Mouse (Mus musculus): ENCODE data around the gene Slc25a12.
"Not testable (repeated sequence)": the region's sequence is repeated elsewhere in the genome, so short reads cannot be mapped to it uniquely, and the experiment has no call there.

Slc25a12 gene
- long read RNA-seq, experiment 1, full-length matches to known transcripts, result 20 of 34 reads
- long read RNA-seq, experiment 1, partial matches to known transcripts, result 10 of 34 reads
- long read RNA-seq, experiment 1, other reads (novel, unspliced or antisense), result 4 of 34 reads
- long read RNA-seq, experiment 2, full-length matches to known transcripts, result 22 of 36 reads
- long read RNA-seq, experiment 2, partial matches to known transcripts, result 8 of 36 reads
- long read RNA-seq, experiment 2, other reads (novel, unspliced or antisense), result 6 of 36 reads

DNA sequence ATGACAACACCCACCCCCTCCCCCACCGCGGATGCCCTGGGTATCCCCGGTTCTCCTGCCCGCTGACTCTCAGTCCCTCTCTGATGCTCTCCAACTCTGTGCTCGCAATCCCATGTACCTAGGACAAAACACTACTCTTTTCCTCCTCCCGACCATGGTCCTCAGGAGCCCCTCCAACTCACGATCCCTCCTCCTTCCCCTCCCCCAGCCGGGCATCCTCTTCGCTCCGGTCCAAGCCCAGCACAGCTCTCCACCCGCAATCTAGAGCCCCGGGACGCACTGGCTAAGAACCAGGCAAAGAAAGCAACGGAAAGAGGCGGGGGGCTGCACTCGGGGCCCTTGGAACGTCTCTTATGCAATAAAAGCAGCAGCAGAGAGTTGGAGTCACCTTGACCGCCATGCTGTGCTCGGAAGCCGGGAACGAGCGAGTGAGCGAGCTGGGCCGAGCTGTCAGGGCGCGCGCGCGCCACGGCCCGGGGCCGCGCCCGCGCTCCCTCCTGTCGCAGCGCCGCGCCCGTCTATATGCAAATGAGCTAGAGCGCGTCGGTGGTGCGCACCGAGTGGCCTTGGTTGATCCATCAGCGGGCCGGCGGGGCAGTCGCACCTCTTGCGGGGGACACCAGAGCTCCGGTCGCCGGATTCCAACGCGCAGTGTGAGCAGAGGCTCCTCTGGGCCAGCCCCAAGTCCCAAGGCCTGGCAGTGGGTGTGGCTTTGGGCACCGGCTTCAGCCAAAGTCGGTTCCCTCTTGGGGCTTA lies at the start of gene Slc25a12:
Gene Slc25a12, minus strand, starts transcription at position 625 of the 756 bp plus-strand sequence.
- intact Hi-C loops (cut with DNase I), result loop anchor here (5.0 kb wide), 1 partner anchor 35 kb away; no protein-coding TSS in a partner anchor

DNA sequence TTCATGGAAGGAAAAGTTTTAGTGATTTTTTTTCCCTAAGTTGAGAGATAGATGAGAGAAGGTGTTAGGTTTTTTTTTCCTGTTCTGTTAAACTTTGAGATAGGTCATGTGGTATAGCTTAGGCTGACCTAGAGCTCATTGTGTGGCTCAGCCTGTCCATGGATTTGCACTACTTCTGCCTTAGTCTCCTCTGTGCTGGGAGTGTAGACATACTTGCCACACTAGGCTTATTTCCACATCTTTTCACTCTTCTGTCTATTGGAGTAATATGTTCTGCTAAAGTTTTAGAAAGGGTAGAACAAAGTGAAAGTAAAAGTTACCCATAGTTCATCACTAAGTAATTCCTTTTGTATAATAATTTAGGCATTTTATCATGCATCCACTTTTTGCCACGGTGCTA lies 38.1 kb upstream of the Slc25a12 start:
- intact Hi-C loops (cut with DNase I), result no loop called here

DNA sequence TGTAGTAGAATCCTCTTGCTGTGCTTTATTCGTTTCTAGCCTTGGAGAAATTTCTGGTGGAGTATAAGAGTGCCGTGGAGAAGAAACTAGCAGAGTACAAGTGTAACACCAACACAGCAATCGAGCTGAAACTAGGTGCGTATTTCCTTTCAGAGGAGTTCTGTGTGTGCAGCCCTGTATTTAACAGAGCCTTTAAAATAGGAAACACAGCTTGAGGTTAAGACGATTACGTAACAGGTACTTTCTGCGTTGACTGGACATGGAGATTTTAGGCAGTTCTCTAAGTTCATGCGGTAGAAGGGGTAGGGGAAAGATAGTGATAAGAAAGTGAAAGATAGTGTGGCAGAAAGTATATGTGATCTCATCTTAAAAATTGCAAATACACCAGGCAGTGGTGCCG lies 22.3 kb upstream of the Slc25a12 start:
- intact Hi-C loops (cut with DNase I), result loop anchor here (5.0 kb wide), 1 partner anchor 68 kb away; no protein-coding TSS in a partner anchor

DNA sequence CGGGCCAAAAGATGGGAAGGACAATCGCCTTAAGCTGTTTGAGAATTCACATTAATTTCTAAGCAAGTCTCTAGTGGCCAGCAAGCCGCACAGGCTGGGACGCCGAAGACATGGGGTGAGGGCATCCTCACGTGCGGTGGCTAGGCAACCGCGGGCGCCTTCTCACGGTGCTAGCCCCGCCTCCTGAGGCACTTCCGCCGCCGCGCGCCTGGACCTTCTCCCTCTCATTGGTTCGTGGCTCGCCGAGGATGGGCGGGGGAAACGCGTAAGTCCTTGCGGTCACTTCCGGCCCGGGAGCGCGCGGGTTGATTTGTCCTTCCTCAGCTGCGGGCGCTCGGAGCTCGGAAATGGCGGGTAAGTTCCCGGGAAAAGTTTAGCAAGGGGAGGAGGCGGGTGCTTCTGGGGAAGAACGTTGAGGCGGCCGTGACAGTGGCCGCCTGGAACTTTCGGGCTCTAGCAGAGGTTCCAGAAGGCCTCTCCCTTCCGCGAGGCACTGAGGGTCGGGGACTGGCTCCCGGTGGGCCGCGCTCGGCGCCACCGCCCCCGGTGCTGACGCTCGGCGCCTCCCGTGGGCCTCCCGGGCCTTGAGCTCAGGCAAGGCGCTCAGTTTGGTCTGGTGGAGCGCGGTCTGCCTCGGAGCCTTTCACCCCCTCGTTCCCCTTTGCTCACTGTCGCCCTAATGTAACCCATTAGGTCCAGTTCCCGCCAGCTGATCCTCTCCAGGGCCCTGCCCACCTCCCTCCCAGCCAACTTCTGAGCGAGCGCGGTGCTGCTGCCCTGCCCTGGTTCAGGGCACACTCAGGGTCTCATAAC lies 21.6 kb upstream of the Slc25a12 start, which contains the start of gene Hat1:
Gene Hat1, plus strand, starts transcription at position 8 of the 813 bp plus-strand sequence.
- intact Hi-C loops (cut with DNase I), result no loop called here

DNA sequence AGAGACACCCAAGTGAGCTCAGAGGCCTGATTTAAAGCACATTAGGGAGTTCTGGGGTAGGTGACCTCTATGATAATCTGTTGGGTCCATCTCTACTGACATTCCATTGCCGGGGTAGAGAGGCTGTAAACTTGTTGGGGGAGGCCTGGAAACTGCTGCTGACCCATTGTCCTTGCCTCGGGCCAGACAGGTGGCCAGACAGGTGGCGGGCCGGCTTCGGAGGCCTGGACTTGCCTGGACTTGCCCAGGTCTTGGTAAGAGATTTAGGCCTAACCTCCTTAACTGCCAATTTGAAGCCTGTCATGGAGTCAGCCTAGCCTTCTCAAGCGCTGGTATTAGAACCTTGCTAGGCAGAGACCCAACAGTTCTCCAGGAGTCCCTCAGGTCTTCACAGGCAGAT lies 20.2 kb upstream of the Slc25a12 start:
- intact Hi-C loops (cut with DNase I), result no loop called here

DNA sequence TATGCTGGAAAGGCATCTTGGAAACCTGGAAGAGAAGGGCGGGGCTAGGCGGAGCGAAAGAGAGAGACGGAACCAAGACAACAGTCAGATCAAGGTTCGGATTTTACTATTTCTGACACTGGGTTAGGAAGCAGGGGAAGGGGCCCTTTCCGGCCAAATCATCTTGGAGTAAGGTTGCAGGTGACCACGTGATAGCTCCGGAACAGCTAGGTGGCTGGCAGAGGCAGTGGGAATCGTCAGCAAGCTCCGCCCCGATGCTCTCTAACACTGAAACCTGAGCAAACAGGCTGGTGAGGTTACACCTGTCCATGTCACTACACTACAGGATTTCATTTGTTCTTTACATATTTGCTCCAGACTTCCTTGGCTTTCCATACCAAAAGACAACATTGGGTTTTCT lies 16.3 kb upstream of the Slc25a12 start:
- intact Hi-C loops (cut with DNase I), result no loop called here

DNA sequence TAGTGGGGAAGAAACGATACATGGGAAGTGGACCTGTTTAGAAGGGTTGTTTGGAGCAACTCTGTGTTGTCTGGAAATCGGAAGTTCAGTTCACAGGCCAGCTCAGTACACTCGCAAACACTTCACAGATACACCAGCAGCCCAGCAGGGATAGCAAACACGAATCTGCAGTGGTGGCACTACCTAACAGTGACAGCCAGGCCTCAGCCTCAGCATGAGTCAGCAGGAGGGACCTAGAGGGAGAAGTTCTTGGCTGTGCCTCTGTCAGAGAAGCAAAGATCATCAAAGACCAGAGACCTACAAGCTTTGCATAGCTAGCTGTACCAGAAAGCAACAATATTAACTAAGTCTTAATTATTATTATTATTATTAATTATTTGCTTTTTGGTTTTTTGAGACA lies 14.4 kb upstream of the Slc25a12 start:
- intact Hi-C loops (cut with DNase I), result no loop called here

DNA sequence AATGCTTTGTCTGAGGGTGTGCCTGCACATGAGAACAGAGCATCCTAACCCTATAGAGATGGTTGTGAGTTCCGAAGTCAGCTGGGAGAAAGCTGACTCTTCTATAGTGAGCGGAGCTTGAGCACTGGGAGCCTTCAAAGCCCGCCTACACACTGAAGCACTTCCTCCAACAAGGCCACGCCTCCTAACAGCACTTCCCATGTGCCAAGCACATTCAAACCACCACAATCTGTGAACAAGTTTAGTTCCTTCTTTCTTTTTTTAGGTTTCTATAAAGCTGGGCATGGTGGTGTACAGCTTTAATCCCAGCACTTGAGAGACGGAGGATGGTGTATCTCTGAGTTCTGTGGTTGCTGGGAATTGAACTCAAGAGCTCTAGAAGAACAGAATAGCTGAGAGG lies 9.9 kb upstream of the Slc25a12 start:
- intact Hi-C loops (cut with DNase I), result no loop called here

DNA sequence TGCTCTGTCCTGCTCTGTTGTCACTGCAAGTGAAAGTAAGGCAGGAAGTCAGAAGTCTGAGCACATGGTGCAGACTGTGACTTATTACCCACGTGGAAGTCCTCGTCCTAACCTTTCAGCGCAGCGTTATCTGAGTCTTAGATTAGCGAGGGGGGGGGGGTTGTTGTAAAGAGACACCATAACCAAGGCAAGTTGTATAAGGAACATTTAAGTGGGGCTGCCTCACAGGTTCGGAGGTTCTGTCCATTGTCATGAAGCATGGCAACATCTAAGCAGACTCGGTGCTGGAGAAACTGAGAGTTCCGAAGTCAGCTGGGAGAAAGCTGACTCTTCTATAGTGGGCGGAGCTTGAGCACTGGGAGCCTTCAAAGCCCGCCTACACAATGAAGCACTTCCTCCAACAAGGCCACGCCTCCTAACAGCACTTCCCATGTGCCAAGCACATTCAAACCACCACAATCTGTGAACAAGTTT lies 8.9 kb upstream of the Slc25a12 start:
- intact Hi-C loops (cut with DNase I), result no loop called here

DNA sequence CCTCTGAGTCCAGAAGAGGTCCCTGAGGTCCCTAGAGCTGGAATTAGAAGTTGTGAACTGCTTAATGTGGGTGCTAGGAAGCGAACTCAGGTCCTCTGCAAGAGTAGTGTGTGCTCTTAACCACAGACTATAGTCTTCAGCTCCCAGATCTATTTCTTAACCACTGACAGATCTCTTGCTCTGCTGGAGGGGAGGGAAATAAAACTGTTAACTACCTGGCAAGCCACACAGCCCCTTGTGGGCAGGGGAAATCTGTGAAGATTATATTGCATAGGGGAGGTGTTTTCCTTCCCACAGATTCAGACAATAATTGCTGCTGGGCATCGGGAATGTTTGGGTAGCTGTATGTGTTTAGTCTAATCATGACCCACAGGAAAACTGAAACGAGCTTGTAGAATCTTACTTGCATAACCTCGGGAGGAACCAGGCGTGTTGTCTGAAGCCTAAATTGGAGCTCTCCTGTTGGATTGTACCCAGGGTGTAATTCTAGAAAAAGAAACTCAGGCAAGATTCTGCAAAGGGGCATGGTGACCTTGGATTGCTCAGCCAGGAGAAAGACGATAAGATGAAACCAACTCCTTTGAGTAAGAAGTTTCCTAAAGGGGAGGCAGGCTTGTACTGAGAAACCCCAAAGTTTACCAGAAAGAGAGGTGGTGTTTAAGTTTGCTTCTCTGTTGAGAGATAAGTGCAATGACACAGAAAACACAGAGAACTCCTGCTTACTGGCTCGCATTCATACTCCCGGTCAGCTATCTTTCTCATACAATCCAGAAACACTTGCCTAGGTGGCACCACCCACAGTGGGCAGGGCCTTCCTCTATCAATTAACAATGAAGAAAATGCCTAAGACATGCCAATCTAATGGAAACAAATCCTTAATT lies 7.0 kb upstream of the Slc25a12 start:
- intact Hi-C loops (cut with DNase I), result no loop called here

DNA sequence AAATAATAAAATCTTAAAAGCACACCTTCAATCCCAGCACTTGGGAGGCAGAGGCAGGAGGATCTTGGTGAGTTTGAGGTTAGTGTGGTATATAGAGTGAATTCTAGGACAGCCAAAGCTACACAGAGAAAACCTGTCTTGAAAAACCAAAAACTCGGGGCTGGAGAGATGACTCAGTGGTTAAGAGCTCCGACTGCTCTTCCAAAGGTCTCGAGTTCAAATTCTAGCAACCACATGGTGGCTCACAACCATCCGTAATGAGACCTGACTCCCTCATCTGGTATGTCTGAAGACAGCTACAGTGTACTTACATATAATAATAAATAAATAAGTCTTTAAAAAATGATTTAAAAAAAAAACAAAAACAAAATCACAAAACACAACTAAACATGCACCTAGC lies 4.7 kb upstream of the Slc25a12 start:
- intact Hi-C loops (cut with DNase I), result not testable (repeated sequence)

DNA sequence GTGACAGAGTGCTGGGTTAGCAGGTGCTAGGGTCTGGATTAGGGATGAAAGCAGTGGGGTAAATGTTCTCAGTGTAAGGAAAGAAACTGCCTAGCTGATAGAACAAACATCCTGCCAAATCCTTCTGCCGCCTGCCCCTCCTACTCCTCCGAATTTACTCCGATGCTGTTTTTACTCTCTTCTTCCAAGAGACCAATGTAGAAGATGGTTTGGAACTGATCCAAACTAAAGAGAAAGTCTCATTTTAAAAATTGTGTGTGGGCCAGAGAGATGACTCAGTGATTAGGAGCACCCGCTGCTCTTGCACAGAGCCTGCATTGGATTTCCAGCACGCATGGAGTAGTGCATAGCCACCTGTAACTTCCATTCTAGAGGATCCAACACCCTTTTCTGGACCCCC lies 4.2 kb upstream of the Slc25a12 start:
- intact Hi-C loops (cut with DNase I), result no loop called here

DNA sequence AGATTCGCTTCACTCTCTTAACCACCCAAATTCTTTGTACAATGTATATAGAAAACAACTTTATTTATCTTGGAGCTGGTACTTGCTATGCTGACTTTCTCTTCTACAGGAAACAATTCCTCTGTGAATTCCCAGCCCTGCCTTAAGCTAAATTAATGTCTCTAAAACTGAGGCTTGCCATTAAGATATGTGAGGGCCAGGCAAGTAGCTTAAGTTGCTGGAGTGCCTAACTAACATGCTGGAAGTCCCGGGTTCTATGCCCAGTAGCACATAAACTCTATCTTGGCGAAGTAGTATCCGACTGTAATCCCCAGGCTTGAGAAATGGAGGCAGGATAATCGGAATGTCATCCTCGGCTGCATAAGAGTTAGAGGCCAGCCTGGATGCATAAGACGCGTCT lies 537 bp upstream of the Slc25a12 start:
- intact Hi-C loops (cut with DNase I), result loop anchor here (5.0 kb wide), 1 partner anchor 36 kb away; no protein-coding TSS in a partner anchor

DNA sequence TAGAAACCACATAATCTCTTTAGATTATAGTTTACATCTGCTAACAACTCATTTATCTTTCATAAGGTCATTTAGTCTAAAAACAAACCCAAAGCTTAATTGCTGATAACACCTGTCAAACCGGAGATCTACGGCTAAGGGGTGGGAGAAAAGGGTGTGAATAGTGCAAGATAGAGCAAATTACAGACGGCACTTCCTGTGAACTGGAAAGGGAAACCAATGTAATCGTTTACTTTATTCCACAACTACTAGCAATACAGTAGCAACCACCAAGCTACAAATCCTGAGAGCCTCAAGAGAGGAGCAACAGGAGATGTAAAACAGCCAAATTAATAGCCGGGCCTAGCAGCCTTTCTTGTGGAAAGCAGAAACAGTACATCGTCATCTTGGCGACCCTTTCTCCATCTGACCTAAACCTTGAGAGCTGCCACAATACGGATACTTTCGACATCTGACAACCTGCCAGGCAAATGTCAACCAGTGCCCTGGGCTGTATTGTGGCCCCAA lies 878 bp downstream of the Slc25a12 start:
- intact Hi-C loops (cut with DNase I), result loop anchor here (5.0 kb wide), 1 partner anchor 34 kb away; no protein-coding TSS in a partner anchor

DNA sequence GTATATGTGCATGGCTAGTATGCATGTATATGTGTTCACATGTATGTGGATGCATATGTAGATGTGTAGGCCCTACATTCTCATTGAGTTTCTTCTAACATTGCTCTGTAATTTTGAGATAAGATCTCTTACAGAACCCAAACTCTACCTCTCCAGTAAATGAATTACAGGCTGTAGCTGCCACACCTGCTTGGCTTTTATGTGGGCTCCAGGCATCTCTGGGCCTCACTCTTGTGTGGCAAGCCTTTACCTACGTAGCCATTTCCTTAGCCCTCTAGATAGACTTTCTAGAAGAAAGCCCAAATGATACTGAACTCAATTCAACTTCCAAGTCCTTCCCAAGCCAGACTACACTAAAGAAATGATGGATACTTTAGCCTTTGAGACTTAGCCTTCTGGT lies 7.4 kb downstream of the Slc25a12 start:
- intact Hi-C loops (cut with DNase I), result no loop called here

DNA sequence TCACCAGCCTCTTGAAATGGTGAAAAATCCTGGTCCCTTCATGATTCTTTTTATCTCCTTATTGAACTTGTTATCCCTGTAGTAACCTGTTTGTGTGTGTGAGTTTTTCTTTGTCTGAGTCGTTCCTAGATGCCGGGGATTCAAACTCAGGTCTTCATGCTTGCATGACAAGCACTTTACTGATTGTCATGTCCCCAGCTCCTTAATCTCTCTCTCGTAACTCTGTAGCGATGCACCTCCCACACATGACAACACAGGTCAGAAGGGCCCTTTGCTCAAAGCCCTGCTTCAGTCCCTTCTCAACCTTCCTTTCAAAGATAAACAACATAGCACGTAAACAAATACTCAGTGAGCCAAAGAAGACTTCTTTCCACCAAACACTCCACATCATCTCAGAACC lies 9.2 kb downstream of the Slc25a12 start:
- intact Hi-C loops (cut with DNase I), result no loop called here

DNA sequence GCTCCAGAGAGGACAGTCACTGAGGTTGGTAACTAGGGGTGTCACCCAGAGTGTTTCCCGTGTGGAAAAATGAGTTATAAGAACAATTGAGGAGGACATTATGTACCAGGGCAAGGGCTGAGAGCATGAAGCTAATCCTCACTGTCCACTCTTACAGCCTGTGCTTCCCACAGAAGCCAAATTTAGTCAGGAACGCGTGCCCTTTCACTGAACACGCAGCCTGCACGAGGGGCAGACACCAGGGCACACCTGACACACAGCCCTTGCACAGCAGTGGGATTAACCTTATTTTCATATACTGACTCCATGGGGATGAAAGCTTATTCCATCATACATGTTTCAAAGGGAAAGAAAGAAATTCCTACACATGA lies 13.5 kb downstream of the Slc25a12 start:
- intact Hi-C loops (cut with DNase I), result no loop called here

DNA sequence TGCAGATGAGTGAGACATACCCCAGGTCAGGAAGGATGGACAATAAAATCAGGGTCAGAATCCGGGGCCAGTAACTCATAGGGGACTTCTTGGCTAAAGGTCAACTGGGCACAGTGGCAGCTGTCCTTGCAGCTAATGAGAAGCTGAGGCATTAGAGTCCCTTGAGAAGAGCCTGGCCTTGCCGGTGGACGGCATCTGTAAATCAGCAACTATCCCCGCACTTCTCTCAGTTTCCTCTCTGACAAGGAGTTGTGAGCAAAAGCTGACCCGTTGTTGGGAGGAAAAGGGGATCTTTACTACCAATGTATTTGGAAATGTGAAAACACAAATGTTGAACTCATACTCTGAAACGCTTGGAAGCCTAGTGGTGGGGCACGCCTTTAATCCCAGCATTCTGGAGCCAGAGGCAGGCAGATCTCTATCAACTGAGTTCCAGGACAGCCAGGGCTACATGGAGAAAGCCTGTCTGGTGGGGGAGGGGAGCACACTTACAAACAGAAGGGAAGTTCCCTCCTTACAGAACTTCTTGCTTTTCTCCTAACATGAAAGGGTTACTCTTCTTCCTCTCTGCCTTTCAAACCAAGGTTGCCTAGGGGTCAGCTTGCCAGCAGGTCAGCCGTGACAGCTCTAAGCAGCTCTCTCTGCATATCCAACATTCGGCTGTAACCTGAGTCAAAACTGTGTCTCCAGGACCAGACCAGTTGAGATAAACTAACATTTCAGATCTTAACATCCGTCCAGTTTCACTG lies 14.1 kb downstream of the Slc25a12 start:
- intact Hi-C loops (cut with DNase I), result no loop called here

DNA sequence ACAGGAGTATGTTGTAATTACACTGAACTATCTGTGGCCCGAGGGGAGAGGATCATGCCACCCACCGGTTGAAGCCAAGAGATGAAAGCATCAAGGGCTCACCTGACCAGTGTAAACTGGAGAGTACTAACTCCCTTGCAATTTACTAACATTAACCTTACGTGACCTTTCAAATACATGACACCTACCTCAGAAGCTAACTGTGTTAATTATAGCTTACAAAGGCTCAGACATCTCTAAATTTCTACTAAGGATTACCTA lies 15.9 kb downstream of the Slc25a12 start:
- intact Hi-C loops (cut with DNase I), result no loop called here

All from adrenal gland (tissue).